Mouse (Mus musculus) heart, postnatal 0 days (tissue): ENCODE measurements around the gene Slc6a4.

Experiments
- CTCF ChIP-seq: IDR thresholded peaks from 2 replicates; pipeline ENCODE4 v1.5.1; 2016; ENCODE audit warnings: antibody characterized with exemption, control low read depth, low read depth
- EP300 ChIP-seq: IDR thresholded peaks from 2 replicates; pipeline ENCODE4 v1.6.1; 2016; ENCODE audit warnings: antibody characterized with exemption, low read depth

DNA sequence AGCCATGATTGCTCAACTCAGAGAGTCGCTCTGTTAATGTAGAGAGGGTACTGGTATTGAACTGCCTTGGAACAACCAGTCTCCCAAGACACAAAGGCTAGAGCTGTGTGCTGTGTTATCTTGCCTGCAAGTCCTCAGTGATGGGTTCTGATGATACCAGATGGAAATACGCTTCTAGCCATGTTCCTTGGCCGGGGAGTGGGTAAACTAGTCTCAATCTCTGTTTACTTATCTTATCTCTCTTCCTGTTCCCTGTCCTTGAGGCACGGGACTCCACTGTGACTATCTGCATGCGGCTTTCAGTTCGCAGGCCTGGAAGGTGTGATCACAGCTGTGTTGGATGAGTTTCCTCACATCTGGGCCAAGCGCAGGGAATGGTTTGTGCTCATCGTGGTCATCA, 21.1 kb downstream of the Slc6a4 start:
- no peak for TF ChIP-seq CTCF
- TF ChIP-seq EP300, result no peak
